Mouse (Mus musculus): Measurements from ENCODE around the gene Tom1. TPM values are rescaled to one million over a fixed set of nuclear protein-coding genes. Genes with fewer than 3 reads are reported as not detected.

Tom1 gene
- polyA plus RNA-seq, 2 experiments: 35.1 to 35.7 TPM

DNA sequence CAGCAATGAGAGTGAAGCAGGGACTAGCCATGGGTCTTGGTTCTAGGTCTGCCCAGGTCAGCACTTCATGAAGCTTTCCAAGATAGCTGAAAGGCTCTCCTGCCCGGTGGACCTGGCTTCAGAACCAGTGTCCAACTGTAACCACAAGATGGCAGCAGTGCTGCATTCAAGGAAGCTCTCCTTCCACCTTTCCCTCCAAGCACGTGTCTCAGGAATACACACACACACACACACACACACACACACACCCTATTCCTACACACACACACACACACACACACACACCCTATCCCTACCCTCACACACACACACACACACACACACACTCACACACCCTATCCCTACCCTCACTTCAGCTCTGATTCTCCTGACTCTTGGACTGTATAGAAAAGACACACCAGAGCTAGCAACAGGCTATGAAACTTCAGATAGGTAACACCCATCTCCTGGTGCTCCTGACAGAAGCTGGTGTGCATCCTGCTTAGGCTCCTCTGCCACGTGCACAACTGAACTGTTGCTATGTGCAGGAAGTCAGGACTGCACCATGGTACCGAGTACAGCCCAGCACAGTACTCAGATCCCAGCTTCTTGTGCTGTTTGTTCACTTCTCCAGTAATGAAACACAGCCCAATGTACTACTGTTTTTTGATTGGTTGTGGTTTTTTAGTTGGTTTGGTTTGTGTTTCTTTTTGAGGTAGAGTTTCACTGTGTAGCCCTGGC lies 38.3 kb downstream of the Tom1 start:
- peak; percentile 77 for DNase-seq (ENCODE audit: low spot score)
- no peak overlapping the region for H3K4me2 ChIP-seq (replicated peaks; ENCODE audit: low read depth, low read length, severe bottlenecking)
- no peak overlapping the region for H3K4me3 ChIP-seq (replicated peaks; ENCODE audit: low read length)
- no peak overlapping the region for H3K9ac ChIP-seq (ENCODE audit: low read depth, low read length, severe bottlenecking)
- 36% methylated on average over 3 of the region's 4 CpGs for WGBS
- peak; percentile 87 for ATAC-seq (ENCODE audit: low FRiP score, low read depth)
- no peak for TF ChIP-seq POLR2A (IDR thresholded peaks at IDR 0.05; ENCODE audit: borderline replicate concordance, extremely low read depth, insufficient read depth, insufficient read length)
- no peak overlapping the region for H3K27ac ChIP-seq (replicated peaks; ENCODE audit: low read depth, low read length)
- no peaks in the 10 kb centered on the region for H3K4me1 ChIP-seq (ENCODE audit: control insufficient read depth, insufficient read depth, low read length)
- H3K27me3 ChIP-seq (ENCODE audit: control insufficient read depth, insufficient read depth, low read length): no peaks in the 10 kb centered on the region
- no peaks in the 10 kb centered on the region for H3K9me3 ChIP-seq (ENCODE audit: control insufficient read depth, low read length)
- H3K36me3 ChIP-seq (ENCODE audit: control insufficient read depth, insufficient read depth, low read length): no peaks in the 10 kb centered on the region

DNA sequence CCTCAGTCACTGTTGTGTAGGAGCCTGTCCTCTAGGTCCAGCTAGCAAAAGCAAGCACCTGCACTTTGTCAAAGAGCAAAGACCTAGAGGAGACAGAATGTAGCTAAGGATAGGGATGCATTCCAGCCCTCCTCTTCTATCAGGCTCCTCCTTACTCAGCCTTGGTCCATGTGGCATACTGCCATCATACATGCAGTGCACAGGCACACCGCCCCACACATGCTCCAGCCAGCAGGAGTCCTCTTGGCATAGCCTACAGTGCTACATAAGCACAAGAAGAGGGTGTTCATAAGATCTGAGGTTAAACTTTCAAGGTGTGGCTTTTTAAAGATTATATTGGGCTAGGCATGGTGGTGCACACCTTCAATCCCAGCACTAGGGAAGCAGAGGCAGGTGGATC lies 41.4 kb downstream of the Tom1 start:
- ATAC-seq (ENCODE audit: low FRiP score, low read depth): no peak
- Histone ChIP-seq H3K27me3 (ENCODE audit: control insufficient read depth, insufficient read depth, low read length) (no peaks in the 10 kb centered on the region), H3K9ac (ENCODE audit: low read depth, low read length, severe bottlenecking) (no peak overlapping the region), H3K9me3 (ENCODE audit: control insufficient read depth, low read length) (no peaks in the 10 kb centered on the region), H3K4me3 (replicated peaks; ENCODE audit: low read length) (no peak overlapping the region), H3K36me3 (ENCODE audit: control insufficient read depth, insufficient read depth, low read length) (no peaks in the 10 kb centered on the region), H3K4me2 (replicated peaks; ENCODE audit: low read depth, low read length, severe bottlenecking) (no peak overlapping the region), H3K4me1 (ENCODE audit: control insufficient read depth, insufficient read depth, low read length) (no peaks in the 10 kb centered on the region), H3K27ac (replicated peaks; ENCODE audit: low read depth, low read length) (no peak overlapping the region)
- 93% methylated on average over 1 of the region's 1 CpGs for WGBS
- TF ChIP-seq POLR2A (IDR thresholded peaks at IDR 0.05; ENCODE audit: borderline replicate concordance, extremely low read depth, insufficient read depth, insufficient read length): no peak
- no peak for DNase-seq (ENCODE audit: low spot score)

DNA sequence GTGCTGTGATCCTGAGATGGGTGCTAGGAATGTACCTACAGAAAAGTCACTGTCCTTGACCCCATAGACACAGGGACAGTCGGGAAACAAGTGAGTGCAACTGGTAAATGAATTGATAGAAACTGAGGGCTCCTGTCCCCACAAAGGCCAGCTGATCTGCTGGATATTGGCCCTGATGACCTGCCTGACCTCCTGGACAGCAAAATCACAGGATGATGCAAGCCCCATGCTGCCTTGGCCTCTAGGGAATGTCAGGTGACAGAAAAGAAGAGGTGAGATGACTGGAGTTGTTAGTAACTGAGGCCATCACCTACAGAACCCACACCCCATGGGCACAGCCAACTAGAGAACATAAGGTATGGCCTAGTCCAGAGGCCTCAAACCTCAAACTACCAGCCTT lies 44.7 kb downstream of the Tom1 start:
- no peaks in the 10 kb centered on the region for H3K9me3 ChIP-seq (ENCODE audit: control insufficient read depth, low read length)
- 0 out of 2 replicates have a peak, but pooled peaks cover under 1% of the 10 kb centered on the region for H3K4me1 ChIP-seq (ENCODE audit: control insufficient read depth, insufficient read depth, low read length)
- DNase-seq (ENCODE audit: low spot score) (no peak), ATAC-seq (ENCODE audit: low FRiP score, low read depth) (no peak)
- no peak overlapping the region for H3K4me3 ChIP-seq (replicated peaks; ENCODE audit: low read length)
- no peaks in the 10 kb centered on the region for H3K36me3 ChIP-seq (ENCODE audit: control insufficient read depth, insufficient read depth, low read length)
- 78% methylated on average over 1 of the region's 1 CpGs for WGBS
- no peak overlapping the region for H3K9ac ChIP-seq (ENCODE audit: low read depth, low read length, severe bottlenecking)
- TF ChIP-seq POLR2A (IDR thresholded peaks at IDR 0.05; ENCODE audit: borderline replicate concordance, extremely low read depth, insufficient read depth, insufficient read length): no peak
- no peak overlapping the region for H3K4me2 ChIP-seq (replicated peaks; ENCODE audit: low read depth, low read length, severe bottlenecking)
- H3K27ac ChIP-seq (replicated peaks; ENCODE audit: low read depth, low read length): no peak overlapping the region
- no peaks in the 10 kb centered on the region for H3K27me3 ChIP-seq (ENCODE audit: control insufficient read depth, insufficient read depth, low read length)

GRCm38 (mm10) chr8:75078851-75079250 lies 45.3 kb downstream of the Tom1 start:
- 0 out of 2 replicates have a peak, but pooled peaks cover 4% of the 10 kb centered on the region for H3K4me1 ChIP-seq (ENCODE audit: control insufficient read depth, insufficient read depth, low read length)
- H3K36me3 ChIP-seq (ENCODE audit: control insufficient read depth, insufficient read depth, low read length): no peaks in the 10 kb centered on the region
- no peaks in the 10 kb centered on the region for H3K27me3 ChIP-seq (ENCODE audit: control insufficient read depth, insufficient read depth, low read length)
- no peak overlapping the region for H3K4me2 ChIP-seq (replicated peaks; ENCODE audit: low read depth, low read length, severe bottlenecking)
- no peak overlapping the region for H3K27ac ChIP-seq (replicated peaks; ENCODE audit: low read depth, low read length)
- no peak overlapping the region for H3K4me3 ChIP-seq (replicated peaks; ENCODE audit: low read length)
- ATAC-seq (ENCODE audit: low FRiP score, low read depth) (no peak), DNase-seq (ENCODE audit: low spot score) (no peak)
- H3K9me3 ChIP-seq (ENCODE audit: control insufficient read depth, low read length): no peaks in the 10 kb centered on the region
- H3K9ac ChIP-seq (ENCODE audit: low read depth, low read length, severe bottlenecking): no peak overlapping the region
- 92% methylated on average over 9 of the region's 9 CpGs for WGBS
- no peak for TF ChIP-seq POLR2A (IDR thresholded peaks at IDR 0.05; ENCODE audit: borderline replicate concordance, extremely low read depth, insufficient read depth, insufficient read length)

DNA sequence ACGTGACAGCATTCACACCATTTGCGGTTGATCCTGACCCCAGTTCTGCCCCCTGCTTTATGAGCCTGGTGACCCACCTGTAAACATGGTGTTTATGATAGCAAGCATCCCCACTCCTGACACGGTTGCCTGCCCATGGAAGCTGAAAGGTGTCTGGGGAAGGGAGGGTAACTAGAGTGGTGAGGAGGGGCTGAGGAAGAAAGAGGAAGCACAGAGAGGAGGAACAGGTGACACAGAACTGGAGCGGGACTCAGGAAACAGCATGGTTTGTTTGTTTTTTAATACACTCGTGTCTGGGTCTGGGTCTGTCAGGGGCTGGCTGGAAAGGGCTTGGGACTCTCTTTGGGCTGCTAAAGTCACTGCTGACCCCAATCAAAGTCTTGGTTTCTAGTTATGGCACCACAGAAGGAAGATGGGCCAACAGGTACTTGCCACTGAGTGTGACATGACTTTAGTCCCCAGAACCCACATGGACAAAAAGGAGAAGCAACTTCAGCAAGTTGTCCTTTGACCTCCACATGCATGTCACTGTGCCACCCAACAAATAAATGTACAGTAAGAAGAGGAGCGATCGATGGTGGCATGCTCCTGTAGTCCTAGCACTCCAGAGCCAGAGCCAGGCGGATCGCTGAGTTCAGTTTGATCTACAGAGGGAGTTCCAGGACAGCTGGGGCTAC lies 48.0 kb downstream of the Tom1 start:
- Histone ChIP-seq H3K4me1 (ENCODE audit: control insufficient read depth, insufficient read depth, low read length) (0 out of 2 replicates have a peak, but pooled peaks cover 4% of the 10 kb centered on the region), H3K4me2 (replicated peaks; ENCODE audit: low read depth, low read length, severe bottlenecking) (no peak overlapping the region), H3K36me3 (ENCODE audit: control insufficient read depth, insufficient read depth, low read length) (no peaks in the 10 kb centered on the region), H3K27me3 (ENCODE audit: control insufficient read depth, insufficient read depth, low read length) (no peaks in the 10 kb centered on the region), H3K9ac (ENCODE audit: low read depth, low read length, severe bottlenecking) (no peak overlapping the region), H3K9me3 (ENCODE audit: control insufficient read depth, low read length) (no peaks in the 10 kb centered on the region), H3K4me3 (replicated peaks; ENCODE audit: low read length) (no peak overlapping the region), H3K27ac (replicated peaks; ENCODE audit: low read depth, low read length) (no peak overlapping the region)
- ATAC-seq (ENCODE audit: low FRiP score, low read depth) (no peak), DNase-seq (ENCODE audit: low spot score) (no peak)
- no peak for TF ChIP-seq POLR2A (IDR thresholded peaks at IDR 0.05; ENCODE audit: borderline replicate concordance, extremely low read depth, insufficient read depth, insufficient read length)
- WGBS: 68% methylated on average over 9 of the region's 9 CpGs
